Mouse (Mus musculus) kidney, postnatal 10 days (tissue): ENCODE measurements at regions not wholly inside any gene's neighbourhood (a gene's known extent, or its start where the extent isn't known, plus 50 kb on each side); places are given as distances from the start of the nearest gene placed in this dataset.

Experiments used
- DNase-seq: peaks from one replicate; pipeline ENCODE4 v3.0.0; 2021; ENCODE audit warnings: mixed read lengths

GRCm38 (mm10) chr2:106256012-106256411 is 252.7 kb upstream of the Dnajc24 start:
- no peak for DNase-seq

- DNase-seq, result no peak
Measured at GRCm38 (mm10) chr2:106234358-106234757, 231.0 kb upstream of the Dnajc24 start.

- no peak for DNase-seq
Measured at GRCm38 (mm10) chr2:106231136-106231535, 227.8 kb upstream of the Dnajc24 start.

- no peak for DNase-seq
Measured at GRCm38 (mm10) chr2:106230021-106230420, 226.7 kb upstream of the Dnajc24 start.

- no peak for DNase-seq
Measured at GRCm38 (mm10) chr2:106228249-106228648, 224.9 kb upstream of the Dnajc24 start.

- no peak for DNase-seq
Measured at GRCm38 (mm10) chr2:106216169-106216568, 212.8 kb upstream of the Dnajc24 start.

- DNase-seq, result no peak
Measured at GRCm38 (mm10) chr2:106213740-106214139, 210.4 kb upstream of the Dnajc24 start.

- DNase-seq, result no peak
Measured at GRCm38 (mm10) chr2:106210773-106211172, 207.4 kb upstream of the Dnajc24 start.

- no peak for DNase-seq
Measured at GRCm38 (mm10) chr2:106208767-106209250, 205.5 kb upstream of the Dnajc24 start.

- no peak for DNase-seq
Measured at GRCm38 (mm10) chr2:106200130-106200529, 196.8 kb upstream of the Dnajc24 start.

GRCm38 (mm10) chr2:106195170-106195569 is 191.8 kb upstream of the Dnajc24 start:
- DNase-seq, result no peak

- DNase-seq, result peak; percentile 86
Measured at GRCm38 (mm10) chr2:106194369-106195023, 191.1 kb upstream of the Dnajc24 start.

GRCm38 (mm10) chr2:106193889-106194347 is 190.6 kb upstream of the Dnajc24 start:
- DNase-seq, result no peak

GRCm38 (mm10) chr2:106190579-106191322 is 187.4 kb upstream of the Dnajc24 start:
- DNase-seq, result no peak

GRCm38 (mm10) chr2:106183651-106184050 is 180.3 kb upstream of the Dnajc24 start:
- no peak for DNase-seq

- DNase-seq, result no peak
Measured at GRCm38 (mm10) chr2:106182051-106182450, 178.7 kb upstream of the Dnajc24 start.

GRCm38 (mm10) chr2:106162681-106163080 is 159.3 kb upstream of the Dnajc24 start:
- DNase-seq, result no peak

GRCm38 (mm10) chr2:106161877-106162276 is 158.5 kb upstream of the Dnajc24 start:
- DNase-seq, result no peak

GRCm38 (mm10) chr2:106149701-106150100 is 146.4 kb upstream of the Dnajc24 start:
- no peak for DNase-seq

- no peak for DNase-seq
Measured at GRCm38 (mm10) chr2:106140931-106141330, 137.6 kb upstream of the Dnajc24 start.

GRCm38 (mm10) chr2:106101002-106101401 is 97.7 kb upstream of the Dnajc24 start:
- no peak for DNase-seq

GRCm38 (mm10) chr2:106086121-106086520 is 82.8 kb upstream of the Dnajc24 start:
- no peak for DNase-seq

- DNase-seq, result no peak
Measured at GRCm38 (mm10) chr2:106083801-106084800, 80.8 kb upstream of the Dnajc24 start.
